Mouse (Mus musculus) kidney, postnatal 10 days (tissue): ENCODE measurements around the gene Ugt1a10.
"Not testable (repeated sequence)": the region's sequence is repeated elsewhere in the genome, so short reads cannot be mapped to it uniquely, and the experiment has no call there.

Source experiments
- DNase-seq: peaks from one replicate; pipeline ENCODE4 v3.0.0; 2021; ENCODE audit warnings: mixed read lengths

Gene Ugt1a10

GRCm38 (mm10) chr1:88216551-88216950 is 161.4 kb downstream of the Ugt1a10 start:
- DNase-seq = no peak

GRCm38 (mm10) chr1:88217144-88217543 is 162.0 kb downstream of the Ugt1a10 start:
- peak; percentile 32 for DNase-seq

GRCm38 (mm10) chr1:88217576-88217975 is 162.4 kb downstream of the Ugt1a10 start:
- DNase-seq = no peak

GRCm38 (mm10) chr1:88218051-88218450 is 162.9 kb downstream of the Ugt1a10 start:
- DNase-seq = peak; percentile 19

GRCm38 (mm10) chr1:88218591-88218990 is 163.4 kb downstream of the Ugt1a10 start:
- no peak for DNase-seq

DNA sequence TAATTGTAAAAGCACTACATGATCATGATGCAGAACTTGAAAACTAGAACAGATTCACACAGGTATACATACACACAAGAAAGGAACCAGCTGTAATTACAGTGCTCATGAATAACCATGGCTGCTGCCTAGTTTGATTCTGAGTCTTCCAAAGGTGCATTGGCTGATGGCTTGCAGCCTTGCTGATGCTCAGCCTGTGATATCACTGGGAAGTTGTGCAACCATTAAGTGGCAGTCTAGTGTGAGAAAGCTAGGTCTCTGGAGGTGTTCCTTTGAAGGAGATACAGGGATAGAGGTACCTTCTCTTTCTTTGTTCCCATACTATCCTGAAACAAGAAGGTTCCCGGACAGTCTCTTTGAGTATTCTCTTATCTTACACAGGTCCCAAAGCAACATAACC is 163.9 kb downstream of the Ugt1a10 start:
- DNase-seq = no peak

DNA sequence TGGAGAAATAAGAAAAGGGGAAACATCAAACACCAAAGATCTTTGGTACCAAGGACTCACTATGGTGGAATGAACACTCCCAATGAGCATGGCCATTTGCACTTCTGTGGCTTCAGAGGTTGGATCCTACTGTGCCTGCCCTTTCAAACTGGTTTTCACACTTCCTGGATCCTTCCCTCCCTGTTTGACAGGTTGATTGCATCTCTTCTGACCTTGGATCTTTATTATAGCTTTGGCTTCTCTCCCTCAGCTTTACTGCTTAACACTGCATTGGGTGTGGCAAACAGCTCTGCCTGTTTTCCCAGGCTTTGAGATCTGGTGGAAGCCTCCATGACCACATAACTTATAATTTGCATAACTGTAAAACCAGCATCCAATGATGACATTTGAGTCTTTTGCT is 165.1 kb downstream of the Ugt1a10 start:
- DNase-seq = no peak

DNA sequence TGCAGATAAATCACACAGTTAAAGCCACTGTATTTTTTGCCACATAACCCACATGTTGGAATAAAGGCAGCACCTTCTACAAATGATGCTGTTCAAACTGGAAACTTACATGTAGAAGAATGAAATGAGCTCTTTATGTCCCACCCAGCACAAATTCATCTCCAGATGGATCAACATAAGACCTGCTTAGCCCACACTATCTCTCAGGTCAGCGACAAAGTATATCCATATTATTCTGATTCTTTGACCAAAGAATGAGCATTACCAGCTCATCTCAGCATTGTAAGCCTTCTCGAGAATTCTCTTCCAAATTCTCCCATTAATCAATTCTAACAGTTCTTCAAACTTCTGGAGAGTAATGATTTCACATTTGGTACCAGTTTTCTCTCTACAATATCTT is 167.0 kb downstream of the Ugt1a10 start:
- no peak for DNase-seq

- not testable (repeated sequence) for DNase-seq
These were observed 167.9 kb downstream of the Ugt1a10 start for GRCm38 (mm10) chr1:88223011-88223515.

GRCm38 (mm10) chr1:88223591-88223990 is 168.4 kb downstream of the Ugt1a10 start:
- peak; percentile 11 for DNase-seq

DNA sequence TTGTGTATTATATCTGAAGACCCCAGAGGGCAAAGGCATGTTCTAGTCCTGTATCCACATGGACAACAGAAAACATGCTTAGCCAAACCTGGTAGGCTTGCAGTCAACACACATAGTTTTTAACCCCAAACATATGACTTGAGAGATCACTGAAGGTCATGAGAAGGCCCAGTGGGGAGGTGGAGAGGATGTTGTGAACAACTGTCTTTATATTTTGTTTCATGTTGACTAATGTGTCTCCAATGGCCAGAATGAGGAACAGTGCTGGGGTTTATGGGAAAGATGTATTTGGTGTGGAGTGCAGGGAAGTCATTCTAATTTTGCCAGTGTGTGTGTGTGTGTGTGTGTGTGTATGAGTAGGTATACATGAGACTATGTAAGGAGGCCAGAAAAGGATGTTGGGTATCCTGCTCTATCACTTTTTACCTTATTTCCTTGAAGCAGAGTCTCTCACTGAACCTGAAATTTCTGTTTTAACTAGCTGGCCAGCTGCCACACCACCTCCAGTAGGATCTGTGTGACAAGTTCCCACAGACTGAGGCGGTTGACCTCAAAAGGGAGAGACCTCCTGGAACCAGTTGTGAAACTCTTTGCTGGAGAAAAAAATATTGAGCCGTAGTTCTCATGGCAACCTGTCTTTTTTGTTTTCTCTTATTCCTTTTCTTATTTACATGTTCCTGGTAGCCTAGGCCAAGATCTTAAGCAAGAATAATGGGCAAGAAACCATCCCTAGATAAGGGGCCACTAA is 169.0 kb downstream of the Ugt1a10 start:
- peak; percentile 36 for DNase-seq

DNA sequence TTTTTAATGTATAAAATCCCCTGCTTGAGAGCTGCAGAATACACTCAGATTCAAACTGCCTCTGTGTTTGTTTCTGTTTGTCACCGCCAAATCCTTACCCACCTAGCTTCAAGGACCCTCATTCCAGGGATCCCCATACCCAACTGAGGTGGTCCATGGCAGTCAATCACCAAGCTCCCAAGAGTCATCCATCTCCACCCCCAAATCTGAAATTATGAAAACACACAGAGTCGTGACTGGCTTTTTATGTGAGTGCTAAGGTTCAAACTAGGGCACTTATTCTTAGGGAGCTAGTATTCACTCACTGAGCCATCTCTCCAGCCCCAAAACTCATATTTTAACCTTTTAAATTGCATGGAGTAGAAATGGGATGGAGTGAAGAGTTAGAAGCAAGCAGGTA is 170.1 kb downstream of the Ugt1a10 start:
- DNase-seq = not testable (repeated sequence)

- peak; percentile 6 for DNase-seq
These were observed 170.6 kb downstream of the Ugt1a10 start for GRCm38 (mm10) chr1:88225741-88226140.

- peak; percentile 7 for DNase-seq
These were observed 171.6 kb downstream of the Ugt1a10 start, which contains the start of gene Mroh2a for GRCm38 (mm10) chr1:88226670-88227379. Gene Mroh2a (plus strand): TSS chr1:88226986.

GRCm38 (mm10) chr1:88227482-88227881 is 172.3 kb downstream of the Ugt1a10 start:
- DNase-seq = peak; percentile 5

DNA sequence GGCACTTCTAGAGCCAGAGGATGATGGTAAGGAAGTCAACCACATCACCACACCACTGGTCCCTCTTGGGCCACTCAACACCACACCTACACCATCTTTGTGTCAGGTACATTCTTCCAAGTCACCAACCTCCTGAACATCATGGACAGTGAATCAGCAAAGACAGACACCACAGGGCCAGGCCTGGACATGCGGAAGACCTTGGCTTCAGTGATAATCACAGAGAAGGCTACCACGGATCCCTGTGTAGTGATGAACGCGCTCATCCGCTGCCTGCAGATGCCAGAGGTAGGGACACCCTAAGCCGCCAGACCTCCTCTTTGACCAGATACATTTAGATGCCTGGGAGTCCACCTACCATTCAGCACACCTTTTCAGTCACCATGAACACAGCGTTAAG is 172.9 kb downstream of the Ugt1a10 start:
- DNase-seq = peak; percentile 12

DNA sequence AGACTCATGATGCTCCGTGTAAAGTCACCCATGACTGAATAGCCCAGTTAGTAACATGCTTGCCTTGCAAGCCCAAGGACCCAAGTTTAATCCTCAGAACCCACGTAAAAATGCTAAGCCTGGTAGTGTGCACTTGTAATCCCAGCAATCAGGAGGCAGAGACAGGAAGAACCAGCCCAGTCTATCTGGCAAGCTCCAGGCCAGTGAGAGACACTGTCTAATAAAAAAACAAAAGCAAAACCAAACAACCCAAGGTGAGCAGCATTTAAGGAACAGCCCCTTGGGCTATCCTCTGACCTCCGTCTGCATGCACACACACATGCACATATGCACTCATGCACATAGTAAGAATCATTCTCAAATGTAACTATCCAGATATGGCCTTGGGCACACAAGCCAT is 174.4 kb downstream of the Ugt1a10 start:
- DNase-seq = no peak

- peak; percentile 15 for DNase-seq
These were observed 174.8 kb downstream of the Ugt1a10 start for GRCm38 (mm10) chr1:88229986-88230385.

DNA sequence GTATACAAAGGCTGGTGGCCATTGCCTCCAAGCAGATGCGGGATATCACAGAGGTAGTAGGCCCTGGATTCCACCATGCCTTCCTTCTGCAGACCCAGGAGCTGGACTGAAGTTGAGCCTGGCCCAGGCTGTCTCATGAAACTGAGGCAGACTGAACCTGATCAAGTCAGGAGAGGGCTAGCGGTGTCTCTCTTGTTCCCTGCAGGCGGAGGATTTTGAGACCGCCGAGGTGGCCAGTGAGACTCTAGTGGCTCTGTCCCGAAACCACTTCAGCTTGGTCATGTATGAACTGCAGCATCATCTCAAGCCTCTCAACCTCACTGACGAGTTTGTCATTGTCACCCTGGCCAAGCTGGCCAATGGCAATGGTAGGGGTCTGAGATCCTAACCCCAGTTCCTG is 175.2 kb downstream of the Ugt1a10 start:
- peak; percentile 11 for DNase-seq

GRCm38 (mm10) chr1:88230981-88231802 is 176.0 kb downstream of the Ugt1a10 start:
- DNase-seq = peak; percentile 5

DNA sequence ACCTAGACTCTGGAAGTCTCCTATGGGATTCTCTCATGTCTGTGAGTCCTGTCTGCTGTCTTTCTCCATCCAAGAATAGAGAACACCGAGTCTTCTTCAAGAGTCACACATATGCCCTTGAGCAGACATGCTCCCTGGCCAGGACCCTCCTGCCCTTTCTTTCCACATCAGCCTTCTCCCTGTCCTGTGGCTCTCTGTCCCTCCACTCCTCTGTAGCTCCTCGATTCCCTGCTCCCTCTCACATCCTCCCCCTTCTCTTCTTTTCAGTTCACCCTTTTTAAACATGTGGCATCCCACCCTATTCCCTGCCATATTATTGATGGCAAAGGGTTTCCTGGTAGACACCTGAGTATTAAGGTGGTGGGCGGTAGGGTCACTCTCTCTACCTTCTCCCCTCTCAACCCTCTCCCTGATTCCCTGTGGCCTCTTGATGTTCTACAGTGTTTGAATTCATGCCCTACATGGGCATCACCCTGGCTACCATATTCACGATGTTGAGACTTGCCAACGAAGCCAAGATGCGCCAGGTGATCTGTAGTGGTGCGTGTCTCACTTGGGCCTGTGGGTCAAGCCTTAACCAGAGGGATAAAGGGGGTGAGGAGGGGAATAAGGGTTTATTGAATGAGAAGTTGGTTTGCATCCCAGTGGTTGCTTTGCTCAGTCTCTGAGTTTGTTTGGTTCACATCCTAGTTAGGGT is 176.8 kb downstream of the Ugt1a10 start:
- DNase-seq = peak; percentile 7

- no peak for DNase-seq
These were observed 177.6 kb downstream of the Ugt1a10 start for GRCm38 (mm10) chr1:88232664-88233380.
